7 mouse cellular contexts compared by ENCODE assay signal in genomic region chr2:24962304-24963000, GRCm38 (mm10). TPM values are rescaled to one million over a fixed set of nuclear protein-coding genes. Genes with fewer than 3 reads are reported as not detected.
DNase-seq lines count a peak whose midpoint lies in the region; ATAC-seq lines count a peak whose summit lies in the region.

TSS of gene Dph7 (plus strand) at chr2:24962400.

- 2% methylated on average over 28 of the region's 28 CpGs for WGBS in embryonic facial prominence, embryonic 12.5 days
- 1% methylated on average over 28 of the region's 28 CpGs for WGBS in limb, embryonic 13.5 days
- under 1% methylated on average over 28 of the region's 28 CpGs for WGBS in midbrain, embryonic 16.5 days

- H3K27ac ChIP-seq in embryonic facial prominence, embryonic 12.5 days = no peak within 1 kb of the TSS
- no peak within 1 kb of the TSS for H3K27ac ChIP-seq in limb, embryonic 13.5 days
- H3K27ac ChIP-seq in midbrain, embryonic 16.5 days (ENCODE audit: low read length) = peak within 1 kb of the TSS; percentile 48

- H3K36me3 ChIP-seq in embryonic facial prominence, embryonic 12.5 days = peaks cover 54% of the 10 kb centered on the region
- peaks cover 71% of the 10 kb centered on the region for H3K36me3 ChIP-seq in limb, embryonic 13.5 days
- H3K36me3 ChIP-seq in midbrain, embryonic 16.5 days (ENCODE audit: control insufficient read depth, insufficient read depth, low read length) = peaks cover 22% of the 10 kb centered on the region

- peak; percentile 85 for DNase-seq in adrenal gland, postnatal 25 days
- peak; percentile 87 to 92 for DNase-seq in heart, adult 18-20 months
- peak; percentile 77 to 85 for DNase-seq in kidney, adult 8-10 months
- peak; percentile 83 to 93 for DNase-seq in spleen, postnatal 10 days (ENCODE audit: low spot score in 2 of 2)

- H3K27me3 ChIP-seq in embryonic facial prominence, embryonic 12.5 days = no peaks in the 10 kb centered on the region
- no peaks in the 10 kb centered on the region for H3K27me3 ChIP-seq in limb, embryonic 13.5 days
- H3K27me3 ChIP-seq in midbrain, embryonic 16.5 days (ENCODE audit: control insufficient read depth, insufficient read depth, low read depth, low read length) = no peaks in the 10 kb centered on the region

- H3K9me3 ChIP-seq in embryonic facial prominence, embryonic 12.5 days = no peaks in the 10 kb centered on the region
- H3K9me3 ChIP-seq in limb, embryonic 13.5 days = no peaks in the 10 kb centered on the region
- no peaks in the 10 kb centered on the region for H3K9me3 ChIP-seq in midbrain, embryonic 16.5 days (replicated peaks; ENCODE audit: control insufficient read depth, low read length, poor library complexity, severe bottlenecking)

- H3K4me1 ChIP-seq in embryonic facial prominence, embryonic 12.5 days = peaks cover 5% of the 10 kb centered on the region
- H3K4me1 ChIP-seq in limb, embryonic 13.5 days = peaks cover 12% of the 10 kb centered on the region
- H3K4me1 ChIP-seq in midbrain, embryonic 16.5 days (ENCODE audit: control insufficient read depth, insufficient read depth, low read length) = peaks cover 7% of the 10 kb centered on the region

- H3K4me2 ChIP-seq in embryonic facial prominence, embryonic 12.5 days (replicated peaks) = peak within 1 kb of the TSS; percentile 71
- peak within 1 kb of the TSS; percentile 71 for H3K4me2 ChIP-seq in limb, embryonic 13.5 days (replicated peaks)
- H3K4me2 ChIP-seq in midbrain, embryonic 16.5 days (ENCODE audit: low read length) = peak within 1 kb of the TSS; percentile 90

- H3K9ac ChIP-seq in embryonic facial prominence, embryonic 12.5 days = peak within 1 kb of the TSS; percentile 78
- peak within 1 kb of the TSS; percentile 90 for H3K9ac ChIP-seq in limb, embryonic 13.5 days
- peak within 1 kb of the TSS; percentile 82 for H3K9ac ChIP-seq in midbrain, embryonic 16.5 days (ENCODE audit: low read depth, low read length)

- peak within 1 kb of the TSS; percentile 74 for H3K4me3 ChIP-seq in embryonic facial prominence, embryonic 12.5 days
- H3K4me3 ChIP-seq in limb, embryonic 13.5 days = peak within 1 kb of the TSS; percentile 87
- peak within 1 kb of the TSS; percentile 85 for H3K4me3 ChIP-seq in midbrain, embryonic 16.5 days (ENCODE audit: low read depth, low read length)

- peak; percentile 77 for ATAC-seq in embryonic facial prominence, embryonic 12.5 days (ENCODE audit: insufficient number of reproducible peaks, insufficient read depth, low FRiP score, low TSS enrichment)
- ATAC-seq in limb, embryonic 13.5 days (ENCODE audit: low FRiP score, low read depth) = peak; percentile 89
- peak; percentile 96 for ATAC-seq in midbrain, embryonic 16.5 days

RNA-seq across cellular contexts. Expression of gene Dph7, which starts in this region (rescaled TPM):
- 9.6 and 15.5 TPM in 2 replicates for total RNA-seq in adrenal gland, postnatal 25 days (2021)
- 36.5 and 37.7 TPM in 2 replicates for polyA plus RNA-seq in embryonic facial prominence, embryonic 12.5 days (2016; fragmentation: Nextera tagmentation; extraction: Ambion mirVana)
- total RNA-seq in heart, adult 18-20 months (2021) = 1 to 10 TPM; 4.6 to 7.3 TPM
- 34.4 and 36.3 TPM in 2 replicates for polyA plus RNA-seq in limb, embryonic 13.5 days (2015; fragmentation: Nextera tagmentation; extraction: Ambion mirVana)
- polyA plus RNA-seq in midbrain, embryonic 16.5 days (2015; fragmentation: Nextera tagmentation; extraction: Ambion mirVana) = 38.3 and 41.9 TPM in 2 replicates
